Mouse (Mus musculus): Measurements from ENCODE around the gene Aaed1. TPM values are rescaled to one million over a fixed set of nuclear protein-coding genes. Genes with fewer than 3 reads are reported as not detected.

Aaed1 gene
- 20.0 and 22.9 TPM in 2 replicates for polyA plus RNA-seq (2014; fragmentation: Nextera tagmentation; extraction: Ambion mirVana)

DNA sequence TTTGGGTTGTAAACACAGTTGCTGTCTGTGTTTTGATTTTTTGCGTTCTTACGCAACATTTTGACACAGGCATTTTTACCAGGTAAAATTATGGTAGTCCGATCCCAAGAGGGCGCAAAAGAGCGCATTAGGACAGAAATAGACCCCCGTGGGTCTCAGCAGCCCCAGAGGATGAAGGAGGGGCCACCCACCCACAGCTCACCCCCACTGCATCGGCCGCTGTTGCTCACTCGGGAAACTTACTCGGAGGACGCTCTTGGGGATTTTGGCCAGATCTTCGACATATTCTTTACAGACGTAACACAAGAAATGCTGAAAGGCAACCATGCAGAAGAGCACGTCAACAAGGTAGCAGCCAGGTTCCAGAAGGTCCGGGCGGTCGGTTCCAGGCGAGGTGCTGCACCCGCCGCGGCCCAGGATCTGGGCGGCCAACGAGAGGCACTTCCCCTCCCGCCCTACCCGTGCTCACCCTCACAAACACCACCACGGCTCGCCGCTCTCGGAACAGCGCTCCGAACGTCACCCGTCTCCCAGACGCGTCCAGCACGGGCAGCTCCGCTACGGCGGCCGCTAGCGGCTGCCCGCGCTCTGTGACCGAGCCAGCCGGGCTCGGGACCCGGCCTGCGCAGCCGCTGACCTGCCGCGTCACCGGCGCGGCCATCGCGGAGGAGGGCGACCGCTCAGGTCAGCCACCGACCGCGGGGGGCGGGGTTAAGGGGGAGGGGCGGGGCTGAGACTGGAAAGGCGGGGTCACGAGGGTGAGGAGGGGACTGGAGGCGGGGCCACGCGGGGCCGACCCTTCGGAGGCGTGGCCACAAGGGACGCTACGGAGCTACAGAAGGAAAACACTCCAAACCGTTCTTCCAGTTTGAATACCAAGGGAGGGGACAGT is at the start of gene Aaed1:
TSS of gene Aaed1 (minus strand) at position 687 of the 892 bp plus-strand sequence.
- ATAC-seq (ENCODE audit: insufficient read depth, low FRiP score, low TSS enrichment) (peak; percentile 92), DNase-seq (ENCODE audit: low spot score) (peak; percentile 93)
- H3K9ac ChIP-seq (ENCODE audit: low read length) = peak within 1 kb of the TSS; percentile 64
- H3K4me3 ChIP-seq (ENCODE audit: low read depth, low read length) = peak within 1 kb of the TSS; percentile 70
- H3K9me3 ChIP-seq (ENCODE audit: control insufficient read depth, low read length) = no peaks in the 10 kb centered on the region
- H3K27ac ChIP-seq (ENCODE audit: low read depth, low read length) = peak within 1 kb of the TSS; percentile 80
- H3K27me3 ChIP-seq (ENCODE audit: control insufficient read depth, insufficient read depth, low read length) = no peaks in the 10 kb centered on the region
- 0 out of 2 replicates have a peak, but pooled peaks cover 3% of the 10 kb centered on the region for H3K4me1 ChIP-seq (ENCODE audit: control insufficient read depth, insufficient read depth, low read length)
- H3K4me2 ChIP-seq (ENCODE audit: low read depth) = peak within 1 kb of the TSS; percentile 52
- 1% methylated on average over 64 of the region's 74 CpGs for WGBS
- H3K36me3 ChIP-seq (ENCODE audit: control insufficient read depth, insufficient read depth, low read length) = no peaks in the 10 kb centered on the region

DNA sequence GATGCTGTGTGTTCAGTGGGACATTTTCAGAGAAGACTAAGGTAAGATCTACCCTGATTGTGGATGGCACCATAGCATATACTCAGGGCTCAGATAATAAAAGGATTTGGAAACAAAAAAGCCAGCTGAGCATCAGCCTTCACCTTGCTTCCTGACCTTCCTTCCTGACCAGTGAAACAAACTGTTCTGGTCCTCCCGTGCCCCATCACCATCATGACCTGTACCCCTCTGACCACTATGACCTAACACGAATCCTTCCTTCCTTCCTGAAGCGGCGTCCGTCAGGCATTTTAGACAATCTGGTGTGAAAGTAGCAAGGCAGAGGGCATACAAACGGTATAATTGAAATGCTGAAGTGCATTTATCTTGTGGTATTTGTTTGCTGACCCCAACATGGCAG is 49.6 kb upstream of the Aaed1 start:
- H3K27me3 ChIP-seq (ENCODE audit: control insufficient read depth, insufficient read depth, low read length) = no peaks in the 10 kb centered on the region
- DNase-seq (ENCODE audit: low spot score) = no peak
- no peak overlapping the region for H3K4me2 ChIP-seq (ENCODE audit: low read depth)
- no peaks in the 10 kb centered on the region for H3K9me3 ChIP-seq (ENCODE audit: control insufficient read depth, low read length)
- peaks cover 7% of the 10 kb centered on the region for H3K36me3 ChIP-seq (ENCODE audit: control insufficient read depth, insufficient read depth, low read length)
- no peak overlapping the region for H3K27ac ChIP-seq (ENCODE audit: low read depth, low read length)
- no peaks in the 10 kb centered on the region for H3K4me1 ChIP-seq (ENCODE audit: control insufficient read depth, insufficient read depth, low read length)
- 93% methylated on average over 6 of the region's 6 CpGs for WGBS
- no peak overlapping the region for H3K9ac ChIP-seq (ENCODE audit: low read length)
- no peak overlapping the region for H3K4me3 ChIP-seq (ENCODE audit: low read depth, low read length)
- no peak for ATAC-seq (ENCODE audit: insufficient read depth, low FRiP score, low TSS enrichment)

DNA sequence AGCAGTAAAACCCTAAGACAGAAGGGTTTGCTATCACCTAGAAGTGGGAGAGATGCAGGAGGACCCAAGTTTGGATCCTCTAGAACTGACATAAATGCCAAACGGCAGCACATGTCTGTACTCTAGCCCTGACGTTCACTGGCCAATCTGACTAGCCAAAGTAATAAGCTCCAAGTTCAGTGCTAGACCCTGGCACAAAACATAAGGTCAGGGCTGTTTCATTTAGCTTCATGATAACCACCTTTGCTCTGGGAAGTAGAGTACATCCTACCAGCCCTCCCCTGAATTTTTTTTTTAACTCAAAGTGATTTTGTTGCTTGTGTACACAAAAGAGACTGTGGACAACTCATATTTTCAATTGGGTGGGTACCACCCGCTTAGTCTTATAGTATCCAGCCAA is 48.5 kb upstream of the Aaed1 start:
- Histone ChIP-seq H3K4me3 (ENCODE audit: low read depth, low read length) (no peak overlapping the region), H3K9me3 (ENCODE audit: control insufficient read depth, low read length) (no peaks in the 10 kb centered on the region), H3K4me1 (ENCODE audit: control insufficient read depth, insufficient read depth, low read length) (no peaks in the 10 kb centered on the region), H3K4me2 (ENCODE audit: low read depth) (no peak overlapping the region), H3K27ac (ENCODE audit: low read depth, low read length) (no peak overlapping the region), H3K27me3 (ENCODE audit: control insufficient read depth, insufficient read depth, low read length) (no peaks in the 10 kb centered on the region), H3K9ac (ENCODE audit: low read length) (no peak overlapping the region), H3K36me3 (ENCODE audit: control insufficient read depth, insufficient read depth, low read length) (no peaks in the 10 kb centered on the region; the same call in 1 of the 2 replicates)
- DNase-seq (ENCODE audit: low spot score) (no peak), ATAC-seq (ENCODE audit: insufficient read depth, low FRiP score, low TSS enrichment) (no peak)
- WGBS = 90% methylated on average over 3 of the region's 3 CpGs

DNA sequence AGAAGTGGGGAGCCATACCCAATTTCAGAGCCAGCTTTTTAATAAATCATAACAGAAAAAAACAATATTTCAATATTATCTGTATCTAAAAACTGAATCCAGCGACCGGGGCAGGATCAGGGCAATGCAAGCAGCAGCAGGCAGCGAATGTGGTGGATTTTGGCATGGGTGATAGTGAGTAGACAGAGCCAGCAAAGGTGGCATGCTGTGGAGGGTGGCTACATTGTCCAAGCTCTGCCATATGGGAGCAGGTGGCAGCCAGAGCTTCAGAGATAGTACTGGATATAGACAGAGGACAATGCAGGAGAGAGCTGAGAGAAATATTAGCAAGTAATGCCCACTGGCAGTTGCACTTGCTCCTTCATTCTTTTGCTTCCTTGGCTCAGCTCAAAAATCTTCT is 47.2 kb upstream of the Aaed1 start:
- DNase-seq (ENCODE audit: low spot score) = no peak
- H3K4me3 ChIP-seq (ENCODE audit: low read depth, low read length) = no peak overlapping the region
- no peak overlapping the region for H3K4me2 ChIP-seq (ENCODE audit: low read depth)
- no peaks in the 10 kb centered on the region for H3K27me3 ChIP-seq (ENCODE audit: control insufficient read depth, insufficient read depth, low read length)
- H3K36me3 ChIP-seq (ENCODE audit: control insufficient read depth, insufficient read depth, low read length) = no peaks in the 10 kb centered on the region; the same call in 1 of the 2 replicates
- ATAC-seq (ENCODE audit: insufficient read depth, low FRiP score, low TSS enrichment) = no peak
- no peaks in the 10 kb centered on the region for H3K9me3 ChIP-seq (ENCODE audit: control insufficient read depth, low read length)
- 89% methylated on average over 3 of the region's 3 CpGs for WGBS
- no peak overlapping the region for H3K9ac ChIP-seq (ENCODE audit: low read length)
- H3K4me1 ChIP-seq (ENCODE audit: control insufficient read depth, insufficient read depth, low read length) = no peaks in the 10 kb centered on the region
- no peak overlapping the region for H3K27ac ChIP-seq (ENCODE audit: low read depth, low read length)

DNA sequence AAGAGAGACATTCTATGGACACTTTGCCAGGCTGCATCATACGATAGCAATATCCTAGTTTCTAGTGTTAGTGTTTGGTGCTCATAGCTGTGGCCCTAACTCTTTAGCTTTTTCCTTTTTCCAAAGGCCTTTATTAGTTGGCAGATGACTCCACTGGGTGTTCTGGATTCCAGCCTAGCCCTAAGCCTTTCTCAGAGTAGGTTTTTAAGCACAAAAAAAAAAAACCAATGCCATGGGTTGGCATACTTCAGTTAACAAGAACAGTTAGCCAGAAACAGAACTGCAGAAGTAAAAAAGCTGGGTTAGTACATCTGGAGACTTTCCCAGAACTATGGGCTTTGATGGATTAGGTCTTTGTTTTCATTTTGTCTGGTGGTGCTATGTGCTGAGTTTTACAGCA is 46.0 kb upstream of the Aaed1 start:
- DNase-seq (ENCODE audit: low spot score) = no peak
- ATAC-seq (ENCODE audit: insufficient read depth, low FRiP score, low TSS enrichment) = no peak
- no peaks in the 10 kb centered on the region; the same call in 1 of the 2 replicates for H3K36me3 ChIP-seq (ENCODE audit: control insufficient read depth, insufficient read depth, low read length)
- no peaks in the 10 kb centered on the region for H3K27me3 ChIP-seq (ENCODE audit: control insufficient read depth, insufficient read depth, low read length)
- no peak overlapping the region for H3K9ac ChIP-seq (ENCODE audit: low read length)
- H3K9me3 ChIP-seq (ENCODE audit: control insufficient read depth, low read length) = no peaks in the 10 kb centered on the region
- no peak overlapping the region for H3K27ac ChIP-seq (ENCODE audit: low read depth, low read length)
- H3K4me2 ChIP-seq (ENCODE audit: low read depth) = no peak overlapping the region
- H3K4me3 ChIP-seq (ENCODE audit: low read depth, low read length) = no peak overlapping the region
- H3K4me1 ChIP-seq (ENCODE audit: control insufficient read depth, insufficient read depth, low read length) = no peaks in the 10 kb centered on the region
- 89% methylated on average over 1 of the region's 1 CpGs for WGBS

DNA sequence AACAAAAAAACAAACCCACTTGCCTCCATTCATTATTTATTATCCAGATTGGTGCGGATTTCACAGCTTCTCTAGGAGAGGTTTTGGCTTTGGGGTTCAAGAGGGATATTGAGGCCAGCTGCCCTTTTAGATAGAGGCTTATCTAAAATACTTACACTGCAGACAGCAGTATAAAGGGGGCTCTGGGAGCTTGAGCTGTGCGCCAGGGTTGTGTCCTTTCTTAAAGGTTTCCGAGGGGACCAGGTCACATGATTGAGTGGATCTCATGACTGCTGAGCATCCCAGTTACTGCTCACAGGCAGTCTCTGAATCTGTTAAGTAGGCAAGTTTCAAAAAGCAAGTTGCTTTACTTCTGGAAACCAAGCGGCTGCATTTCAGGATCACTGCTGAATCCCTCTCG is 44.9 kb upstream of the Aaed1 start:
- Histone ChIP-seq H3K4me2 (ENCODE audit: low read depth) (no peak overlapping the region), H3K9me3 (ENCODE audit: control insufficient read depth, low read length) (no peaks in the 10 kb centered on the region), H3K27me3 (ENCODE audit: control insufficient read depth, insufficient read depth, low read length) (no peaks in the 10 kb centered on the region), H3K27ac (ENCODE audit: low read depth, low read length) (no peak overlapping the region), H3K36me3 (ENCODE audit: control insufficient read depth, insufficient read depth, low read length) (no peaks in the 10 kb centered on the region; the same call in 1 of the 2 replicates), H3K4me1 (ENCODE audit: control insufficient read depth, insufficient read depth, low read length) (no peaks in the 10 kb centered on the region), H3K9ac (ENCODE audit: low read length) (no peak overlapping the region), H3K4me3 (ENCODE audit: low read depth, low read length) (no peak overlapping the region)
- DNase-seq (ENCODE audit: low spot score) = no peak
- 79% methylated on average over 5 of the region's 5 CpGs for WGBS
- ATAC-seq (ENCODE audit: insufficient read depth, low FRiP score, low TSS enrichment) = no peak

DNA sequence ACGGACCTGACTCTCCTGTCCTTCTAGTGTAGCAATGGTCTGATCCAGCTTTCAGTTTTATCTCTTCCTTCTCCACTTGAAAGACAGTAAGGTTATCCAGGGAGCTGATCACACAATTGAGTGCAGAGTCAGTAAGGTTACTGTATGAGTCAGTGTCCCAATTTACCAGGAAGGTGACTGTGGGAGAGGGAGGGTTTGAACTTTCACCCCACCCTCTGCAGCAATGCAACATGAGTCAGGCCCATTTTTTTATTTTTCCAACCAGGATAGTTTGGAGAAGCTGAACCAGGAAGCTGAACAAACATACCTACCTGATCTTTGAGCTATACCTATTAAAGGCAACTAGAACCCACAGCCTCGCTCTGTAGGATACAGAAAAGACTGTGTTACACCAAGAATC is 37.0 kb upstream of the Aaed1 start:
- Histone ChIP-seq H3K36me3 (ENCODE audit: control insufficient read depth, insufficient read depth, low read length) (no peaks in the 10 kb centered on the region), H3K27me3 (ENCODE audit: control insufficient read depth, insufficient read depth, low read length) (no peaks in the 10 kb centered on the region), H3K9me3 (ENCODE audit: control insufficient read depth, low read length) (no peaks in the 10 kb centered on the region), H3K9ac (ENCODE audit: low read length) (no peak overlapping the region), H3K27ac (ENCODE audit: low read depth, low read length) (no peak overlapping the region), H3K4me2 (ENCODE audit: low read depth) (no peak overlapping the region), H3K4me1 (ENCODE audit: control insufficient read depth, insufficient read depth, low read length) (no peaks in the 10 kb centered on the region), H3K4me3 (ENCODE audit: low read depth, low read length) (no peak overlapping the region)
- DNase-seq (ENCODE audit: low spot score) (no peak), ATAC-seq (ENCODE audit: insufficient read depth, low FRiP score, low TSS enrichment) (no peak)
- 77% methylated on average over 2 of the region's 2 CpGs for WGBS

DNA sequence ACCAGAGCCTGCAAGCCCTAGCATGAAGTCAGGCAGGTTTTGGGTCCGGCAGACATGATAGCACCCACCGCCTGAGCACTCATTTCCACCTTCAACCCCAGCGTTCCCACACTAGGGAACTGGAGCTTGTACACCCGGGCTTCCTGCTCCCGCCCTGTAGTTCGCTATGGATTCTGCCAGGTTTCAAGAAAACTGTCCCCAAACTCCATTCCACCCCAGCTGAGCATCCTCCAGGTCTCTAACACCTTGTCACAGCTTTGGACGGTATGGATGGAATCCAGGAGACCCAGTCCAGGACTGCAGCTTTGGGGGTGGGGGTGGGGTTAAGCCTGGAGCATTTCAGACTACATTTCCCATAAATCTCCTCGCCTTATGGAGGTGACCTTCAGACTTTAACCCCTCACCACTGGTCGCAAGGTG is 31.6 kb upstream of the Aaed1 start:
- no peaks in the 10 kb centered on the region for H3K4me1 ChIP-seq (ENCODE audit: control insufficient read depth, insufficient read depth, low read length)
- no peaks in the 10 kb centered on the region for H3K27me3 ChIP-seq (ENCODE audit: control insufficient read depth, insufficient read depth, low read length)
- H3K9ac ChIP-seq (ENCODE audit: low read length) = peak overlapping the region; percentile 44; the same call in 1 of the 2 replicates
- DNase-seq (ENCODE audit: low spot score) (peak; percentile 27), ATAC-seq (ENCODE audit: insufficient read depth, low FRiP score, low TSS enrichment) (peak; percentile 65; the same call in 1 of the 2 replicates)
- H3K9me3 ChIP-seq (ENCODE audit: control insufficient read depth, low read length) = no peaks in the 10 kb centered on the region
- peak overlapping the region; percentile 30 for H3K4me3 ChIP-seq (ENCODE audit: low read depth, low read length)
- no peak overlapping the region for H3K27ac ChIP-seq (ENCODE audit: low read depth, low read length)
- no peaks in the 10 kb centered on the region for H3K36me3 ChIP-seq (ENCODE audit: control insufficient read depth, insufficient read depth, low read length)
- 2% methylated on average over 9 of the region's 9 CpGs for WGBS
- H3K4me2 ChIP-seq (ENCODE audit: low read depth) = peak overlapping the region; percentile 66

DNA sequence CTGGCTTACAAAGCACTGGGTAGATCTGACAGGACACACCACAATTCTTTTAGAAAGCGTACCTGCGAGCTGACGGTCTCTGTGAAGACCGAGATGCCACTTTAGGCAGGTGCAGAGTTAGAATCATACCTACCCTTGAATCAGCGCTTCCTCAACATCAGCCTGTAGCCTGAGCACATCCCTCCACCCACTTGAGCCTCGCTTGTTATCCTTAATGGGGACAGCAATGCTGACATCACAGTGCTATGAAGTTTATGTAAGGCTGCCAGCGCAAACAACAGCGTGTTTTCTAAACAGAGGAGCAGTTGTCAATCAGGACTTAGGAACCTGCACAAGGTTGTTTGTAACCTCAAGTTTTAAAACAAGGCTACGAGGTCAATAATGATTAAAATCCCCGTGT is 31.1 kb upstream of the Aaed1 start:
- Histone ChIP-seq H3K9me3 (ENCODE audit: control insufficient read depth, low read length) (no peaks in the 10 kb centered on the region), H3K36me3 (ENCODE audit: control insufficient read depth, insufficient read depth, low read length) (no peaks in the 10 kb centered on the region), H3K4me1 (ENCODE audit: control insufficient read depth, insufficient read depth, low read length) (no peaks in the 10 kb centered on the region), H3K27me3 (ENCODE audit: control insufficient read depth, insufficient read depth, low read length) (no peaks in the 10 kb centered on the region), H3K4me3 (ENCODE audit: low read depth, low read length) (peak overlapping the region; percentile 30), H3K4me2 (ENCODE audit: low read depth) (peak overlapping the region; percentile 66), H3K9ac (ENCODE audit: low read length) (peak overlapping the region; percentile 44; the same call in 1 of the 2 replicates), H3K27ac (ENCODE audit: low read depth, low read length) (no peak overlapping the region)
- DNase-seq (ENCODE audit: low spot score) (no peak), ATAC-seq (ENCODE audit: insufficient read depth, low FRiP score, low TSS enrichment) (no peak; the same call in 1 of the 2 replicates)
- WGBS = 25% methylated on average over 10 of the region's 10 CpGs

Data from neural tube, embryonic 11.5 days (tissue).